Mouse (Mus musculus): ENCODE data around the gene Arhgef26. TPM values are rescaled to one million over a fixed set of nuclear protein-coding genes. Genes with fewer than 3 reads are reported as not detected.
A peak's percentile ranks its signal among the peaks of the same experiment; 100 is the strongest.

Arhgef26 gene
- polyA plus RNA-seq, 1 experiment from 2014 or later = 2.7 TPM

DNA sequence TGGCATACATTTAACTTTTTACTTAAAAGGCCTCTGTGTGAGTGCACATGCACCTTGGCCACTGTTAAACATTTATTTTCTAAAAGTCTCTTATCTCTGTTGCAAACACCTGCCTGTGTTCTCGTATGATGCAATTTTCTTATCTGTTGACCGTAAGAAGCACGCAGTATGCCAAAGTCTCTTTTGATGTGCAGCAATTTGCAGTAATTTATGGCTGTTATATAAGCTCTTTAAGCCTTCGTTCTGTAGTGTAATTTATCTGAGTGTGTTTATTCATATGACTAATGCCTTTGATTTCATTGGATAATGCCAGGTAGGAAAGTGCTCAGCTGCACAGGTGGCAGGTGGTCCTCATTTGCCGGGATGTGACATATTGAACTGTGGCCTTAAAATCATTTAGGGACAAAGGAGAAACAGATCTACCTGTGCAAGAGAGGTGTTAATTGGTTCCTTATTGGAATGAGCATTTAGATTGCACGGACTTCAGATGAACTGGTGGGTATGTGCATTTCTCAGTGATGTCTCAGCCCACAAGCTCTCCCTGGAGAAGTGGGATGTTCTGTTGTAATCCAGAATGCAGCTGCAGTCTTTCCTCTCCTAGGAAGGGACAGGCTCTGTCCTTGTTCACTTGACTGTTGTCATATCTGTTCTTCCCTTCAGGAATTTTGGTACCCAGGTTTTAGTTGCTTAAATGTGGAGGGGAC lies 10.5 kb downstream of the Arhgef26 start:
- Histone ChIP-seq H3K27ac (ENCODE audit: low read depth) (peak overlapping the region; percentile 57), H3K9ac (replicated peaks) (no peak overlapping the region), H3K4me1 (ENCODE audit: insufficient read depth) (peaks cover 5% of the 10 kb centered on the region), H3K9me3 (ENCODE audit: low read length) (no peaks in the 10 kb centered on the region), H3K27me3 (ENCODE audit: insufficient read depth, low read length) (no peaks in the 10 kb centered on the region), H3K4me3 (ENCODE audit: low read depth, low read length) (no peak overlapping the region), H3K36me3 (replicated peaks; ENCODE audit: insufficient read depth, low read length) (0 out of 2 replicates have a peak, but pooled peaks cover 4% of the 10 kb centered on the region), H3K4me2 (ENCODE audit: low read depth, low read length) (peak overlapping the region; percentile 52)
- 56% methylated on average over 6 of the region's 6 CpGs for WGBS (ENCODE audit: insufficient replicate concordance)
- TF ChIP-seq CTCF (IDR thresholded peaks at IDR 0.05; ENCODE audit: low read depth) (no peak), EP300 (IDR thresholded peaks at IDR 0.05; ENCODE audit: low read depth) (no peak)
- no peak for DNase-seq
- ATAC-seq = 0 out of 2 replicates have a peak, but pooled peaks have one; percentile 2

DNA sequence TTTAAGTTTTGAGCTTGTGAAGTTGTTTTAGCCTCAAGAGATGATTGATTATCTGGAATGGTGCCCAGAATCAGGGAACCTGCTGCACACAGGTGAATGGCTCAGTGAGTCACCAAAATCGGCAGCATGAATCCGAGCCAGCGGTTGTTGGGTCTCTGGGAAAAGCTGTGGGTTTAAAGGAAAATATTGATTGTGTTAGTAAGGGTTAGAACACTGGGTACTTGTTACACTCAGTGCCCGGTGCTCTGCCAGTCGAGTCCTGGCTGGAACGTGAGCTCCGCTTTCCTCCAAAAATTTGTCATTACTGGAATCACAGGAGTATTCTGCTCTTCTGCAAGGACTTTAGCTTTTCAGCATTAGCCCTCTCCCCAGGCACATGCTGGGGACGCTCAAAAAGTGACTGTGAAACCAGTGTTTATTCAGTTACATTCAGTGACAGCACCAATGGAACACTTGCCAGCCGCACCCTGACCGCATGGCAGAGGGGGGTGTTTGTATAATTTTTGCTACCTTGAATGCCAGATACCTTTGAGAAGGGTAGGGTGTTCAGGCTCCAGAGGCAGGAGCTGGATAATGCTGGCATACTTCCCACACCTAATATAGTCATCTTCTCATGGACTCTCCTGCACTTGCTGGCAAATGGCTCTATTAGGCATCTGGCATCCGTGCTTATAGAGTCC lies 11.2 kb downstream of the Arhgef26 start:
- peak overlapping the region; percentile 52 for H3K4me2 ChIP-seq (ENCODE audit: low read depth, low read length)
- peak; percentile 59 for DNase-seq
- H3K27me3 ChIP-seq (ENCODE audit: insufficient read depth, low read length) = no peaks in the 10 kb centered on the region
- peaks cover 5% of the 10 kb centered on the region for H3K4me1 ChIP-seq (ENCODE audit: insufficient read depth)
- H3K9ac ChIP-seq (replicated peaks) = no peak overlapping the region
- peak; percentile 95 for ATAC-seq
- H3K4me3 ChIP-seq (ENCODE audit: low read depth, low read length) = no peak overlapping the region
- H3K36me3 ChIP-seq (replicated peaks; ENCODE audit: insufficient read depth, low read length) = 0 out of 2 replicates have a peak, but pooled peaks cover 4% of the 10 kb centered on the region
- peak overlapping the region; percentile 70 for H3K27ac ChIP-seq (ENCODE audit: low read depth)
- H3K9me3 ChIP-seq (ENCODE audit: low read length) = no peaks in the 10 kb centered on the region
- 64% methylated on average over 11 of the region's 11 CpGs for WGBS (ENCODE audit: insufficient replicate concordance)
- TF ChIP-seq CTCF (IDR thresholded peaks at IDR 0.05; ENCODE audit: low read depth) (no peak), EP300 (IDR thresholded peaks at IDR 0.05; ENCODE audit: low read depth) (peak; percentile 44)

GRCm38 (mm10) chr3:62352071-62352470 lies 13.9 kb downstream of the Arhgef26 start:
- Histone ChIP-seq H3K4me2 (ENCODE audit: low read depth, low read length) (no peak overlapping the region), H3K27ac (ENCODE audit: low read depth) (no peak overlapping the region; the same call in 1 of the 2 replicates), H3K4me3 (ENCODE audit: low read depth, low read length) (no peak overlapping the region), H3K9ac (replicated peaks) (no peak overlapping the region), H3K36me3 (replicated peaks; ENCODE audit: insufficient read depth, low read length) (0 out of 2 replicates have a peak, but pooled peaks cover 2% of the 10 kb centered on the region), H3K4me1 (ENCODE audit: insufficient read depth) (peaks cover 5% of the 10 kb centered on the region), H3K9me3 (ENCODE audit: low read length) (no peaks in the 10 kb centered on the region), H3K27me3 (ENCODE audit: insufficient read depth, low read length) (no peaks in the 10 kb centered on the region)
- WGBS (ENCODE audit: insufficient replicate concordance) = 53% methylated on average over 4 of the region's 4 CpGs
- no peak for ATAC-seq
- no peak for DNase-seq
- TF ChIP-seq CTCF (IDR thresholded peaks at IDR 0.05; ENCODE audit: low read depth) (no peak), EP300 (IDR thresholded peaks at IDR 0.05; ENCODE audit: low read depth) (no peak)

DNA sequence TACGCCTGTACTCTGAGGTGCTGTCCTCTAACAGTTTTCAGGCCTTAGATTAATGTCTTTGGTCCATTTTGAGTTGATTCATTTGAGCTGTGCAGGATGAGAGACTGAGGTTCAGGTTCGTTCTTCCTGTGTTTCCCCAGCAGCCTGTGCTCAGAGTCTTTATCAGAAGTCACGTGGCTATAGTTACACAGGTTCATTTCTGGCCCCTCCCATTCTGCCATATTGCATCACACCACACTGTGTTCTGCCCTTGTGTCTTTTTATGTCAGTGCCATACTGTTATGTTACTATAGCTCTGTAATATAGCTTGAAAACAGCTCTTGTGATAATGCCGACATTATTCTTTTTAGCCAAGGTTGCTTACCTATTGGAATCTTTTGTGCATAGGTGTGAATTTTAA lies 14.7 kb downstream of the Arhgef26 start:
- TF ChIP-seq CTCF (IDR thresholded peaks at IDR 0.05; ENCODE audit: low read depth) (no peak), EP300 (IDR thresholded peaks at IDR 0.05; ENCODE audit: low read depth) (no peak)
- Histone ChIP-seq H3K27ac (ENCODE audit: low read depth) (no peak overlapping the region), H3K9me3 (ENCODE audit: low read length) (no peaks in the 10 kb centered on the region), H3K4me2 (ENCODE audit: low read depth, low read length) (no peak overlapping the region), H3K4me1 (ENCODE audit: insufficient read depth) (peaks cover 3% of the 10 kb centered on the region), H3K27me3 (ENCODE audit: insufficient read depth, low read length) (no peaks in the 10 kb centered on the region), H3K4me3 (ENCODE audit: low read depth, low read length) (no peak overlapping the region), H3K36me3 (replicated peaks; ENCODE audit: insufficient read depth, low read length) (0 out of 2 replicates have a peak, but pooled peaks cover 2% of the 10 kb centered on the region), H3K9ac (replicated peaks) (no peak overlapping the region)
- WGBS (ENCODE audit: insufficient replicate concordance) = 67% methylated on average over 4 of the region's 4 CpGs
- no peak for DNase-seq
- ATAC-seq = no peak

GRCm38 (mm10) chr3:62367882-62368281 lies 29.7 kb downstream of the Arhgef26 start:
- no peaks in the 10 kb centered on the region for H3K9me3 ChIP-seq (ENCODE audit: low read length)
- no peak overlapping the region for H3K4me3 ChIP-seq (ENCODE audit: low read depth, low read length)
- TF ChIP-seq EP300 (IDR thresholded peaks at IDR 0.05; ENCODE audit: low read depth) (no peak), CTCF (IDR thresholded peaks at IDR 0.05; ENCODE audit: low read depth) (no peak)
- H3K4me1 ChIP-seq (ENCODE audit: insufficient read depth) = no peaks in the 10 kb centered on the region
- H3K9ac ChIP-seq (replicated peaks) = no peak overlapping the region
- no peaks in the 10 kb centered on the region for H3K27me3 ChIP-seq (ENCODE audit: insufficient read depth, low read length)
- no peak overlapping the region for H3K27ac ChIP-seq (ENCODE audit: low read depth)
- H3K4me2 ChIP-seq (ENCODE audit: low read depth, low read length) = no peak overlapping the region
- ATAC-seq (no peak), DNase-seq (no peak)
- H3K36me3 ChIP-seq (replicated peaks; ENCODE audit: insufficient read depth, low read length) = no peaks in the 10 kb centered on the region
- WGBS (ENCODE audit: insufficient replicate concordance) = 52% methylated on average over 5 of the region's 5 CpGs

GRCm38 (mm10) chr3:62372841-62373240 lies 34.7 kb downstream of the Arhgef26 start:
- DNase-seq = no peak
- Histone ChIP-seq H3K36me3 (replicated peaks; ENCODE audit: insufficient read depth, low read length) (no peaks in the 10 kb centered on the region), H3K4me1 (ENCODE audit: insufficient read depth) (no peaks in the 10 kb centered on the region), H3K27ac (ENCODE audit: low read depth) (no peak overlapping the region), H3K27me3 (ENCODE audit: insufficient read depth, low read length) (no peaks in the 10 kb centered on the region), H3K9me3 (ENCODE audit: low read length) (no peaks in the 10 kb centered on the region), H3K4me3 (ENCODE audit: low read depth, low read length) (no peak overlapping the region), H3K9ac (replicated peaks) (no peak overlapping the region), H3K4me2 (ENCODE audit: low read depth, low read length) (no peak overlapping the region)
- TF ChIP-seq EP300 (IDR thresholded peaks at IDR 0.05; ENCODE audit: low read depth) (no peak), CTCF (IDR thresholded peaks at IDR 0.05; ENCODE audit: low read depth) (no peak)
- no peak for ATAC-seq
- 74% methylated on average over 2 of the region's 2 CpGs for WGBS (ENCODE audit: insufficient replicate concordance)
